Mouse (Mus musculus) liver, embryonic 14.5 days (tissue): ENCODE results near the gene Ptrhd1. TPM values are rescaled to one million over a fixed set of nuclear protein-coding genes. Genes with fewer than 3 reads are reported as not detected.

Source experiments
- ATAC-seq: fragments of 200-750 bp; cut with Nextera tagmentation; 2 replicates; pipeline ENCODE4 v1.8.0; 2017; ENCODE audit warnings: moderate number of reproducible peaks, mild to moderate bottlenecking, moderate library complexity; ENCODE audit not compliant: insufficient read depth
- DNase-seq, 3 experiments: peaks; one replicate each; pipeline ENCODE4 v3.0.0-alpha.2; 2012 to 2013; ENCODE audit warnings: low read depth in 3 of 3, low spot score in 3 of 3
- H3K27ac ChIP-seq: fragments of 300-500 bp; sonication (generic); 2 replicates; pipeline ENCODE4 v1.5.1; 2014; ENCODE audit warnings: moderate library complexity, mild to moderate bottlenecking, control low read depth, inconsistent platforms
- H3K27me3 ChIP-seq: fragments of 300-500 bp; sonication (generic); 2 replicates; pipeline ENCODE4 v1.6.1; 2014; ENCODE audit warnings: mild to moderate bottlenecking, low read length, moderate library complexity; ENCODE audit not compliant: control insufficient read depth, insufficient read depth
- H3K36me3 ChIP-seq: fragments of 300-500 bp; sonication (generic); replicated peaks from 2 replicates; pipeline ENCODE4 v1.6.1; 2014; ENCODE audit warnings: low read depth; ENCODE audit not compliant: control insufficient read depth, insufficient read depth
- H3K4me1 ChIP-seq, 2 experiments: fragments of 200-500 bp in 1 of 2; fragments of 300-500 bp in 1 of 2; sonication (generic) in 1 of 2; replicated peaks; 2 replicates each; pipeline ENCODE4 v1.6.1; 2012 to 2014; ENCODE audit warnings: antibody characterized with exemption in 1 of 2, inconsistent platforms in 1 of 2, low read length in 1 of 2; ENCODE audit not compliant: control insufficient read depth in 2 of 2, insufficient read depth in 2 of 2
- H3K4me2 ChIP-seq: fragments of 300-500 bp; sonication (generic); 2 replicates; pipeline ENCODE4 v1.6.1; 2014; ENCODE audit warnings: low read depth, mild to moderate bottlenecking, control low read depth, moderate library complexity
- H3K4me3 ChIP-seq, 2 experiments: fragments of 200-500 bp in 1 of 2; fragments of 300-500 bp in 1 of 2; sonication (generic) in 1 of 2; 2 replicates each; pipeline ENCODE4 v1.5.1; 2012 to 2014; ENCODE audit warnings: low read depth in 2 of 2, low read length in 2 of 2, mild to moderate bottlenecking in 2 of 2, control low read depth in 1 of 2, inconsistent platforms in 1 of 2, moderate library complexity in 1 of 2; ENCODE audit not compliant: insufficient read depth in 1 of 2
- H3K9ac ChIP-seq: fragments of 300-500 bp; sonication (generic); replicated peaks from 2 replicates; pipeline ENCODE4 v1.6.1; 2014; ENCODE audit warnings: mild to moderate bottlenecking, control low read depth, moderate library complexity
- H3K9me3 ChIP-seq: fragments of 300-500 bp; sonication (generic); 2 replicates; pipeline ENCODE4 v1.6.1; 2016; ENCODE audit warnings: low read length, mixed read lengths; ENCODE audit not compliant: control insufficient read depth
- CTCF ChIP-seq: IDR thresholded peaks from 2 replicates; pipeline ENCODE4 v1.5.1; 2016; ENCODE audit warnings: antibody characterized with exemption, low read depth, control low read depth
- EP300 ChIP-seq: IDR thresholded peaks from 2 replicates; pipeline ENCODE4 v1.6.1; 2016; ENCODE audit warnings: antibody characterized with exemption, low read depth
- WGBS: fragments of 180-500 bp; shearing (Covaris S2); extraction: QIAGEN DNeasy Blood & Tissue Kit; methylation state at CpG from one replicate; pipeline ENCODE4 v1.1.7; 2014; ENCODE audit not compliant: insufficient replicate concordance; 5-methylcytosine and 5-hydroxymethylcytosine counted together
- polyA plus RNA-seq, 2 experiments: library from polyadenylated mRNA; depleted of rRNA in 1 of 2; stranded (reverse) in 1 of 2; unstranded in 1 of 2; fragments of >200 nt; fragmentation: Nextera tagmentation in 1 of 2; extraction: Ambion mirVana in 1 of 2; gene quantifications; 2 replicates each; pipeline versions ENCODE4 v1.2.1 to v1.2.3; 2012 to 2014

Gene Ptrhd1
- polyA plus RNA-seq, 2 experiments = 1.8 to 3.1 TPM

GRCm38 (mm10) chr12:4192514-4192913 is 41.3 kb upstream of the Ptrhd1 start:
- Histone ChIP-seq H3K36me3 (no peaks in the 10 kb centered on the region), H3K27ac (no peak overlapping the region), H3K27me3 (no peaks in the 10 kb centered on the region), H3K4me2 (no peak overlapping the region), H3K4me1 (peaks cover 0 to 1% of the 10 kb centered on the region in 2 experiments; a peak in 1 of 4 replicates), H3K9ac (no peak overlapping the region), H3K9me3 (no peaks in the 10 kb centered on the region), H3K4me3 (no peak overlapping the region)
- WGBS = 64% methylated on average over 6 of the region's 6 CpGs
- no peak for ATAC-seq
- no peak for TF ChIP-seq CTCF
- TF ChIP-seq EP300 = no peak
- no peak for DNase-seq

- no peak overlapping the region for H3K9ac ChIP-seq
- peaks cover 0 to 1% of the 10 kb centered on the region in 2 experiments; a peak in 1 of 4 replicates for H3K4me1 ChIP-seq
- no peak overlapping the region for H3K27ac ChIP-seq
- no peak overlapping the region for H3K4me3 ChIP-seq
- H3K27me3 ChIP-seq = no peaks in the 10 kb centered on the region
- no peak for ATAC-seq
- no peak overlapping the region for H3K4me2 ChIP-seq
- no peaks in the 10 kb centered on the region for H3K9me3 ChIP-seq
- 72% methylated on average over 10 of the region's 10 CpGs for WGBS
- no peak for DNase-seq
- H3K36me3 ChIP-seq = no peaks in the 10 kb centered on the region
- TF ChIP-seq CTCF (no peak), EP300 (no peak)
Measured at GRCm38 (mm10) chr12:4193025-4193740, 40.6 kb upstream of the Ptrhd1 start.

GRCm38 (mm10) chr12:4194643-4195042 is 39.2 kb upstream of the Ptrhd1 start:
- no peak overlapping the region for H3K27ac ChIP-seq
- TF ChIP-seq CTCF (no peak), EP300 (no peak)
- H3K27me3 ChIP-seq = no peaks in the 10 kb centered on the region
- no peak overlapping the region for H3K4me3 ChIP-seq
- H3K9ac ChIP-seq = no peak overlapping the region
- peaks cover 0 to 1% of the 10 kb centered on the region in 2 experiments; a peak in 1 of 4 replicates for H3K4me1 ChIP-seq
- no peaks in the 10 kb centered on the region for H3K9me3 ChIP-seq
- H3K36me3 ChIP-seq = no peaks in the 10 kb centered on the region
- WGBS = 82% methylated on average over 14 of the region's 14 CpGs
- no peak for DNase-seq
- no peak overlapping the region for H3K4me2 ChIP-seq
- ATAC-seq = no peak

GRCm38 (mm10) chr12:4198702-4199101 is 35.1 kb upstream of the Ptrhd1 start:
- Histone ChIP-seq H3K4me1 (no peaks in the 10 kb centered on the region), H3K9me3 (no peaks in the 10 kb centered on the region), H3K27me3 (no peaks in the 10 kb centered on the region), H3K4me3 (no peak overlapping the region), H3K4me2 (no peak overlapping the region), H3K9ac (no peak overlapping the region), H3K36me3 (no peaks in the 10 kb centered on the region), H3K27ac (no peak overlapping the region)
- DNase-seq (no peak), ATAC-seq (no peak)
- TF ChIP-seq CTCF (no peak), EP300 (no peak)
- WGBS = 69% methylated on average over 4 of the region's 4 CpGs

GRCm38 (mm10) chr12:4199271-4199670 is 34.6 kb upstream of the Ptrhd1 start:
- H3K9me3 ChIP-seq = no peaks in the 10 kb centered on the region
- no peak overlapping the region for H3K9ac ChIP-seq
- no peaks in the 10 kb centered on the region for H3K27me3 ChIP-seq
- 85% methylated on average over 11 of the region's 11 CpGs for WGBS
- DNase-seq (no peak), ATAC-seq (no peak)
- TF ChIP-seq EP300 = no peak
- TF ChIP-seq CTCF = no peak
- H3K27ac ChIP-seq = no peak overlapping the region
- H3K4me2 ChIP-seq = no peak overlapping the region
- H3K4me3 ChIP-seq = no peak overlapping the region
- no peaks in the 10 kb centered on the region for H3K4me1 ChIP-seq
- H3K36me3 ChIP-seq = no peaks in the 10 kb centered on the region
